Mouse (Mus musculus) MEL (cell line): Measurements from ENCODE around the gene Gm44805. TPM values are rescaled to one million over a fixed set of nuclear protein-coding genes. Genes with fewer than 3 reads are reported as not detected.

Experiments used
- DNase-seq: peaks from one replicate; pipeline ENCODE4 v3.0.0; 2011; ENCODE audit warnings: low read depth, low spot score
- H3K27ac ChIP-seq: 2 replicates; pipeline ENCODE4 v1.5.1; 2012; ENCODE audit warnings: low read depth, mild to moderate bottlenecking, control low read depth, low read length, moderate library complexity; ENCODE audit not compliant: control insufficient read depth
- H3K27me3 ChIP-seq, 2 experiments: fragments of 150-350 bp in 1 of 2; sonication (generic) in 1 of 2; 2 replicates each; pipeline ENCODE4 v1.6.1; 2012; ENCODE audit warnings: low read length in 2 of 2, mild to moderate bottlenecking in 2 of 2, improper control_type of control experiment in 1 of 2, moderate library complexity in 1 of 2; ENCODE audit not compliant: insufficient read depth in 2 of 2, control insufficient read depth in 1 of 2
- H3K36me3 ChIP-seq, 2 experiments: 2 replicates each; pipeline ENCODE4 v1.6.1; 2012 to 2014; ENCODE audit warnings: low read length in 2 of 2, improper control_type of control experiment in 1 of 2, inconsistent platforms in 1 of 2, mild to moderate bottlenecking in 1 of 2; ENCODE audit not compliant: insufficient read depth in 2 of 2, control insufficient read depth in 1 of 2
- H3K4me1 ChIP-seq, 2 experiments: fragments of 150-350 bp in 1 of 2; sonication (generic) in 1 of 2; 2 replicates each; pipeline ENCODE4 v1.6.1; 2012; ENCODE audit warnings: low read length in 2 of 2, improper control_type of control experiment in 1 of 2, mild to moderate bottlenecking in 1 of 2; ENCODE audit not compliant: insufficient read depth in 2 of 2, control insufficient read depth in 1 of 2
- H3K4me3 ChIP-seq, 2 experiments: fragments of 150-350 bp in 1 of 2; sonication (generic) in 1 of 2; 2 replicates each; pipeline ENCODE4 v1.5.1; 2012; ENCODE audit warnings: low read depth in 2 of 2, low read length in 2 of 2, mild to moderate bottlenecking in 2 of 2, moderate library complexity in 2 of 2, control low read depth in 1 of 2, improper control_type of control experiment in 1 of 2; ENCODE audit not compliant: control insufficient read depth in 1 of 2, insufficient read depth in 1 of 2
- H3K79me2 ChIP-seq: 2 replicates; pipeline ENCODE4 v1.6.1; 2012; ENCODE audit warnings: mild to moderate bottlenecking, low read length, moderate library complexity; ENCODE audit not compliant: control insufficient read depth, poor library complexity, insufficient read depth
- H3K9ac ChIP-seq: 2 replicates; pipeline ENCODE4 v1.6.1; 2012; ENCODE audit warnings: low read depth, mild to moderate bottlenecking, control low read depth, low read length, moderate library complexity; ENCODE audit not compliant: control insufficient read depth, poor library complexity, severe bottlenecking
- H3K9me3 ChIP-seq: fragments of 150-350 bp; sonication (generic); replicated peaks from 2 replicates; pipeline ENCODE4 v1.6.1; 2012; ENCODE audit warnings: mild to moderate bottlenecking, low read length, improper control_type of control experiment, moderate library complexity; ENCODE audit not compliant: insufficient read depth
- CHD2 ChIP-seq: IDR thresholded peaks from 2 replicates; pipeline ENCODE4 v1.6.1; 2011; ENCODE audit warnings: low read length, improper control_type of control experiment
- CTCF ChIP-seq, 3 experiments: IDR thresholded peaks in 2 of 3; conservative IDR thresholded peaks in 1 of 3; 2 replicates each; pipeline ENCODE4 v1.5.1; 2011 to 2012; ENCODE audit warnings: low read length in 3 of 3, low read depth in 2 of 3, mild to moderate bottlenecking in 2 of 3, improper control_type of control experiment in 1 of 3, inconsistent platforms in 1 of 3, mixed read lengths in 1 of 3, moderate library complexity in 1 of 3; ENCODE audit not compliant: control insufficient read depth in 1 of 3, insufficient read depth in 1 of 3, poor library complexity in 1 of 3, severe bottlenecking in 1 of 3
- E2F4 ChIP-seq: IDR thresholded peaks from 2 replicates; pipeline ENCODE4 v1.6.1; 2011; ENCODE audit warnings: low read depth, low read length, improper control_type of control experiment, borderline replicate concordance
- ELF1 ChIP-seq: IDR thresholded peaks from 2 replicates; pipeline ENCODE4 v1.6.1; 2014; ENCODE audit warnings: low read depth, mild to moderate bottlenecking, inconsistent platforms, low read length, improper control_type of control experiment, moderate library complexity
- HCFC1 ChIP-seq: IDR thresholded peaks from 2 replicates; pipeline ENCODE4 v1.6.1; 2012; ENCODE audit warnings: low read depth, mild to moderate bottlenecking, inconsistent platforms, low read length, improper control_type of control experiment, moderate library complexity
- JUND ChIP-seq: IDR thresholded peaks from 2 replicates; pipeline ENCODE4 v1.6.1; 2011; ENCODE audit warnings: low read depth, mild to moderate bottlenecking, improper control_type of control experiment, low read length
- MAFK ChIP-seq: IDR thresholded peaks from 2 replicates; pipeline ENCODE4 v1.6.1; 2011; ENCODE audit warnings: low read depth, mild to moderate bottlenecking, low read length, improper control_type of control experiment, borderline replicate concordance
- MYB ChIP-seq: IDR thresholded peaks from 2 replicates; pipeline ENCODE4 v1.6.1; 2011; ENCODE audit warnings: mild to moderate bottlenecking, low read depth, low read length, improper control_type of control experiment
- MYC ChIP-seq: IDR thresholded peaks from 2 replicates; pipeline ENCODE4 v1.6.1; 2011; ENCODE audit warnings: low read depth, mild to moderate bottlenecking, low read length, improper control_type of control experiment, moderate library complexity
- NELFE ChIP-seq: IDR thresholded peaks from 2 replicates; pipeline ENCODE4 v1.6.1; 2011; ENCODE audit warnings: low read depth, low read length, improper control_type of control experiment
- NRF1 ChIP-seq: IDR thresholded peaks from 2 replicates; pipeline ENCODE4 v1.6.1; 2014; ENCODE audit warnings: low read depth, mild to moderate bottlenecking, inconsistent platforms, low read length, improper control_type of control experiment, moderate library complexity; ENCODE audit not compliant: poor library complexity, insufficient read depth, severe bottlenecking
- SIN3A ChIP-seq: IDR thresholded peaks from 2 replicates; pipeline ENCODE4 v1.6.1; 2012; ENCODE audit warnings: low read length, improper control_type of control experiment, inconsistent platforms
- TAL1 ChIP-seq: IDR thresholded peaks from 2 replicates; pipeline ENCODE4 v1.6.1; 2012; ENCODE audit warnings: mild to moderate bottlenecking, inconsistent platforms, low read length, moderate library complexity, mixed read lengths
- TBP ChIP-seq: IDR thresholded peaks from 2 replicates; pipeline ENCODE4 v1.8.0; 2011; ENCODE audit warnings: low read depth, low read length, improper control_type of control experiment
- TCF12 ChIP-seq: IDR thresholded peaks from 2 replicates; pipeline ENCODE4 v1.6.1; 2014; ENCODE audit warnings: low read depth, mild to moderate bottlenecking, inconsistent platforms, low read length, improper control_type of control experiment, moderate library complexity
- UBTF ChIP-seq: IDR thresholded peaks from 2 replicates; pipeline ENCODE4 v1.6.1; 2012; ENCODE audit warnings: low read depth, mild to moderate bottlenecking, inconsistent platforms, low read length, improper control_type of control experiment, moderate library complexity, borderline replicate concordance; ENCODE audit not compliant: insufficient read depth
- ZKSCAN1 ChIP-seq: IDR thresholded peaks from 2 replicates; pipeline ENCODE4 v1.6.1; 2012; ENCODE audit warnings: low read depth, mild to moderate bottlenecking, inconsistent platforms, low read length, improper control_type of control experiment, moderate library complexity
- ZMIZ1 ChIP-seq: IDR thresholded peaks from 2 replicates; pipeline ENCODE4 v1.6.1; 2012; ENCODE audit warnings: low read depth, mild to moderate bottlenecking, inconsistent platforms, low read length, improper control_type of control experiment, moderate library complexity
- ZNF384 ChIP-seq: IDR thresholded peaks from 2 replicates; pipeline ENCODE4 v1.6.1; 2012; ENCODE audit warnings: low read depth, mild to moderate bottlenecking, inconsistent platforms, low read length, improper control_type of control experiment
- polyA plus RNA-seq, 2 experiments: library from polyadenylated mRNA; stranded (reverse) in 1 of 2; unstranded in 1 of 2; fragments of >175 nt in 1 of 2; fragments of >200 nt in 1 of 2; gene quantifications; 2 replicates each; pipeline versions ENCODE4 v1.2.1 to v1.2.4; 2012; ENCODE audit warnings: low replicate concordance in 2 of 2, low read depth in 1 of 2; ENCODE audit not compliant: insufficient read length in 2 of 2, insufficient read depth in 1 of 2, missing spikeins in 1 of 2
- total RNA-seq: library from RNA; depleted of rRNA; stranded (reverse); fragments of 300-350 nt; gene quantifications from 2 replicates; pipeline ENCODE4 v1.2.3, GENCODE M21; 2012

Gm44805 gene
- total and polyA plus RNA-seq, 3 experiments, result not detected

- H3K4me1 ChIP-seq, result peaks cover 0 to 29% of the 10 kb centered on the region in 2 experiments; a peak in 2 of 4 replicates
- no peak overlapping the region for H3K9ac ChIP-seq
- no peak overlapping the region for H3K27ac ChIP-seq
- peaks cover 17% of the 10 kb centered on the region for H3K79me2 ChIP-seq
- no peak for TF ChIP-seq NELFE
- TF ChIP-seq UBTF, result no peak
- TF ChIP-seq TCF12, result no peak
- TF ChIP-seq ZMIZ1, result no peak
- TF ChIP-seq TBP, result no peak
- no peak for TF ChIP-seq ELF1
- TF ChIP-seq SIN3A, result no peak
- no peak for TF ChIP-seq MYC
- no peak for TF ChIP-seq HCFC1
- TF ChIP-seq NRF1, result no peak
- no peak for TF ChIP-seq ZNF384
- no peak for TF ChIP-seq TAL1
- TF ChIP-seq MYB, result no peak
- TF ChIP-seq ZKSCAN1, result no peak
- no peak for TF ChIP-seq CTCF (IDR thresholded peaks at IDR 0.05 in 2 of 3, conservative IDR thresholded peaks at IDR 0.05 in 1 of 3; ENCODE audit: control insufficient read depth in 1 of 3, insufficient read depth in 1 of 3, low read depth in 2 of 3, low read length in 3 of 3, poor library complexity in 1 of 3, severe bottlenecking in 1 of 3)
- TF ChIP-seq, all 39 proteins: peak for 0
- Histone ChIP-seq H3K4me3 (no peak overlapping the region), H3K36me3 (peaks cover 0 to 18% of the 10 kb centered on the region in 2 experiments; a peak in 3 of 4 replicates), H3K27me3 (no peaks in the 10 kb centered on the region), H3K9me3 (no peaks in the 10 kb centered on the region)
- DNase-seq, result no peak
These were observed 37.2 kb upstream of the Gm44805 start for GRCm38 (mm10) chr7:19718297-19718952.

GRCm38 (mm10) chr7:19717346-19717745 lies 36.1 kb upstream of the Gm44805 start:
- H3K4me3 ChIP-seq, result no peak overlapping the region
- H3K27me3 ChIP-seq, result no peaks in the 10 kb centered on the region
- no peaks in the 10 kb centered on the region for H3K9me3 ChIP-seq
- peaks cover 0 to 22% of the 10 kb centered on the region in 2 experiments; a peak in 2 of 4 replicates for H3K4me1 ChIP-seq
- no peak for DNase-seq
- TF ChIP-seq MAFK (no peak), JUND (no peak), CHD2 (no peak), NELFE (no peak), E2F4 (no peak), ZNF384 (no peak)
- H3K79me2 ChIP-seq, result peaks cover 20% of the 10 kb centered on the region
- H3K27ac ChIP-seq, result no peak overlapping the region; the same call in 1 of the 2 replicates
- H3K36me3 ChIP-seq, result peaks cover 0 to 14% of the 10 kb centered on the region in 2 experiments; a peak in 3 of 4 replicates
- no peak overlapping the region; the same call in 1 of the 2 replicates for H3K9ac ChIP-seq
